Mouse (Mus musculus) kidney, postnatal 4 days (tissue): ENCODE results near the gene Gm5728.
"Not testable (repeated sequence)": the region's sequence is repeated elsewhere in the genome, so short reads cannot be mapped to it uniquely, and the experiment has no call there.

ENCODE experiments used
- DNase-seq, 2 experiments: peaks; one replicate each; pipeline ENCODE4 v3.0.0; 2021; ENCODE audit warnings: mixed read lengths in 2 of 2

Gene Gm5728

DNA sequence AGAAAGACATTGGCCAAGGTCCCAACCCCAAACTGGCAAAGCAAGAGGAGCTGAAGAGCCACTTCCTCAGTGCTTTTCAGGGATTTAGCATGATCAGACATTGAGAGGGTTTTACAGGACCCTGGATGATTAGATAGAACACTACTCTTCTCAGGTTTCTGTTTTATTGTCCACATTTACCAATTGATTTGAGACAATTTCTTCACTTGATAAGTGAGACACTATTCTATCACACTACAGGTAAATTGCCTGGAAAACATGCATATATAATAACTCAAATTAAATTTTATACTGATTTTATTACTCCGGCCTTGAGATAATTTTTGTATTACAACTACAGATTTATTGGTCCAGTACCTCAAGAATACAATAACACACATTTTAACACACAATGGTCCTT, at the start of gene Gm5728:
TSS of gene Gm5728 (minus strand) at position 101 of the 400 bp plus-strand sequence.
- not testable (repeated sequence) for DNase-seq

DNA sequence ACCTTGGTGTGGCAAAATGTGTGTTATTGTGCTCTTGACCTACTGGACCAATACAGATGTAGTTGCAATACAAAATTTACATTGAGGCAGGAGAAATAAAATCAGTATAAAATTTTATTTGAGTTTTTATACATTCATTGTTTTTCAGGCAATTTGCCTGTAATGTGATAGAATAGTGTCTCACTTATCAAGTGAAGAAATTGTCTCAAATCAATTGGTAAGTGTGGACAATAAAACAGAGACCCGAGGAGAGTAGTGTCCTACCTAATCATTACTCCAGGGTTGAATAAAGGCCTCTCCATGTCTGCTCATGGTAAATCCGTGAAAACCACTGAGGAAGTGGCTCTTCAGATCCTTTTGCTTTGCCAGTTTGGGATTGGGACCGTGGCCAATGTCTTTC, 42.4 kb upstream of the Gm5728 start, which contains the start of gene Vmn1r100:
TSS of gene Vmn1r100 (plus strand) at position 301 of the 400 bp plus-strand sequence.
- DNase-seq = not testable (repeated sequence)

DNA sequence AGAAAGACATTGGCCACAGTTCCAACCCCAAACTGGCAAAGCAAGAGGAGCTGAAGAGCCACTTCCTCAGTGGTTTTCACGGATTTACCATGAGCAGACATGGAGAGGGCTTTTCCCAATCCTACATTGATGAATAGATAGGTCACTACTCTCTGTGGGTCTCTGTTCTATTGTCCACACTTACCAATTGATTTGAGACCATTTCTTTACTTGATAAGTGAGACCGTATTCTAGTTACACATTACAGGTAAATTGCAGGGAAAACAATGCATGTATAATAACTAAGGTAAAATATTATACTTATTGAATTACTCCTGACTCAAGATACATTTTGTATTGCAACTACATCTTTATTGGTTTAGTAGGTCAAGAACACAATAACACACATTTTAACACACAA, 41.2 kb downstream of the Gm5728 start, which contains the start of gene Gm4133:
TSS of gene Gm4133 (minus strand) at position 101 of the 400 bp plus-strand sequence.
- not testable (repeated sequence) for DNase-seq
